Mouse (Mus musculus): ENCODE results near the gene Jun. TPM values are rescaled to one million over a fixed set of nuclear protein-coding genes. Genes with fewer than 3 reads are reported as not detected.

The Jun gene
- polyA plus RNA-seq, 1 experiment from 2014 or later, result 20.7 TPM

GRCm38 (mm10) chr4:95082481-95083088 is 30.6 kb upstream of the Jun start:
- H3K4me3 ChIP-seq (ENCODE audit: low read depth, low read length), result no peak overlapping the region
- no peak overlapping the region for H3K27ac ChIP-seq (ENCODE audit: low read depth, low read length)
- H3K9ac ChIP-seq (ENCODE audit: low read depth, low read length), result no peak overlapping the region
- no peaks in the 10 kb centered on the region for H3K4me1 ChIP-seq (replicated peaks; ENCODE audit: control insufficient read depth, insufficient read depth, low read length)
- H3K27me3 ChIP-seq (replicated peaks; ENCODE audit: control insufficient read depth, insufficient read depth, low read length), result no peaks in the 10 kb centered on the region
- 71% methylated on average over 4 of the region's 4 CpGs for WGBS
- no peaks in the 10 kb centered on the region for H3K9me3 ChIP-seq (ENCODE audit: control insufficient read depth, low read length)
- no peak overlapping the region for H3K4me2 ChIP-seq
- H3K36me3 ChIP-seq (ENCODE audit: control insufficient read depth, insufficient read depth, low read length), result no peaks in the 10 kb centered on the region
- ATAC-seq (replicated peaks; ENCODE audit: low FRiP score) (no peak), DNase-seq (ENCODE audit: low spot score) (no peak)

DNA sequence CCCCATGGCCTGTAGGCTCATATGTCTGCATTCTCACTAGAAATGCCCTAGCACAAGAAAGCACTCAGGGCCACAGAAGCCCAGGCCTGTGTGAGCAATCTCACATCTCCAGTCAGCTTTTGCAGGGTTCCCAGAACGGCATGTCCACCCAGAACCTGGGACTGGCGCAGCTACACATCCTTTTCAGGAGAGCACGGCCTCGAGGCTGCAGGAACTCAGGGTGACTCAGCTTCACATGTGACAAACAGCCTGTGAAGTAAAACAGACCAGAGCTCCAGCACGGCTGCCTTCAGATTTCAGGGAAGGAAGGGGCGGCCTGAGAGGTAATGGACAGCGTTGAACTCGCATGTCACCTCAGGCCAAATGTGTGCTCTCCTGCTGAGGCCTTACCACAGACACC is 29.6 kb upstream of the Jun start:
- peaks cover under 1% of the 10 kb centered on the region; the same call in 1 of the 2 replicates for H3K27me3 ChIP-seq (replicated peaks; ENCODE audit: control insufficient read depth, insufficient read depth, low read length)
- H3K36me3 ChIP-seq (ENCODE audit: control insufficient read depth, insufficient read depth, low read length), result no peaks in the 10 kb centered on the region
- H3K4me3 ChIP-seq (ENCODE audit: low read depth, low read length), result no peak overlapping the region
- no peaks in the 10 kb centered on the region for H3K9me3 ChIP-seq (ENCODE audit: control insufficient read depth, low read length)
- no peak overlapping the region for H3K4me2 ChIP-seq
- no peak for DNase-seq (ENCODE audit: low spot score)
- ATAC-seq (replicated peaks; ENCODE audit: low FRiP score), result no peak
- no peaks in the 10 kb centered on the region for H3K4me1 ChIP-seq (replicated peaks; ENCODE audit: control insufficient read depth, insufficient read depth, low read length)
- H3K9ac ChIP-seq (ENCODE audit: low read depth, low read length), result no peak overlapping the region
- H3K27ac ChIP-seq (ENCODE audit: low read depth, low read length), result no peak overlapping the region
- 35% methylated on average over 8 of the region's 8 CpGs for WGBS

GRCm38 (mm10) chr4:95078625-95079024 is 26.6 kb upstream of the Jun start:
- ATAC-seq (replicated peaks; ENCODE audit: low FRiP score), result no peak
- WGBS, result 60% methylated on average over 8 of the region's 8 CpGs
- no peaks in the 10 kb centered on the region for H3K9me3 ChIP-seq (ENCODE audit: control insufficient read depth, low read length)

GRCm38 (mm10) chr4:95076279-95076678 is 24.3 kb upstream of the Jun start:
- peak overlapping the region; percentile 9; the same call in 1 of the 2 replicates for H3K4me2 ChIP-seq
- ATAC-seq (replicated peaks; ENCODE audit: low FRiP score) (no peak), DNase-seq (ENCODE audit: low spot score) (no peak)
- no peaks in the 10 kb centered on the region for H3K4me1 ChIP-seq (replicated peaks; ENCODE audit: control insufficient read depth, insufficient read depth, low read length)
- no peak overlapping the region for H3K27ac ChIP-seq (ENCODE audit: low read depth, low read length)
- H3K36me3 ChIP-seq (ENCODE audit: control insufficient read depth, insufficient read depth, low read length), result no peaks in the 10 kb centered on the region
- H3K9ac ChIP-seq (ENCODE audit: low read depth, low read length), result no peak overlapping the region
- H3K4me3 ChIP-seq (ENCODE audit: low read depth, low read length), result no peak overlapping the region
- no peaks in the 10 kb centered on the region for H3K9me3 ChIP-seq (ENCODE audit: control insufficient read depth, low read length)
- WGBS, result 36% methylated on average over 14 of the region's 14 CpGs
- H3K27me3 ChIP-seq (replicated peaks; ENCODE audit: control insufficient read depth, insufficient read depth, low read length), result peaks cover 6% of the 10 kb centered on the region

More at GRCm38 (mm10) chr4:95078625-95079024, 26.6 kb upstream of the Jun start:
- no peaks in the 10 kb centered on the region for H3K36me3 ChIP-seq (ENCODE audit: control insufficient read depth, insufficient read depth, low read length)
- no peak for DNase-seq (ENCODE audit: low spot score)
- H3K4me3 ChIP-seq (ENCODE audit: low read depth, low read length), result no peak overlapping the region
- H3K4me2 ChIP-seq, result no peak overlapping the region
- no peak overlapping the region for H3K27ac ChIP-seq (ENCODE audit: low read depth, low read length)
- no peaks in the 10 kb centered on the region for H3K4me1 ChIP-seq (replicated peaks; ENCODE audit: control insufficient read depth, insufficient read depth, low read length)
- no peak overlapping the region for H3K9ac ChIP-seq (ENCODE audit: low read depth, low read length)
- peaks cover 6% of the 10 kb centered on the region for H3K27me3 ChIP-seq (replicated peaks; ENCODE audit: control insufficient read depth, insufficient read depth, low read length)

DNA sequence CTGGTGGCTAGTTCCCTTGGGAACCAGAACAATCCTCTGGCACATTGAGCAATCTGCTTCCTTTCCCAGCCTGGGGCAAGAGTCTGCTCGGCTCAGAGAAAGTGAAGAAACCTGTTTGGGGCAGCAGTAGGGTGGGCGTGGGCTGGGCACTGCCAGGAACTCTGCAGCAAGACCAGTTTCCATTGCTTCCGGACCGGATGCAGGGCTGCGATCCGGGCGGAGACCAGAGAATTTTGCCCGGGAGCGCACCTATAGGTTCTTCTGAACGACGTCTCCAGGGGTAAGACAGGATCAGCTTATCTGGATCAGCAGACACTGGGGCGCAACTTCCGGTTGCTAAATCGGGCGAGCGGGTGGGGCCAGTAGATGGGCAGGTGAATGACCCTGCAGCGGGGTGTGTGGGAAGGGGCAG is 23.6 kb upstream of the Jun start:
- no peak for ATAC-seq (replicated peaks; ENCODE audit: low FRiP score)
- peak overlapping the region; percentile 9 for H3K4me2 ChIP-seq
- no peak overlapping the region for H3K4me3 ChIP-seq (ENCODE audit: low read depth, low read length)
- H3K36me3 ChIP-seq (ENCODE audit: control insufficient read depth, insufficient read depth, low read length), result no peaks in the 10 kb centered on the region
- H3K27me3 ChIP-seq (replicated peaks; ENCODE audit: control insufficient read depth, insufficient read depth, low read length), result peaks cover 6% of the 10 kb centered on the region
- no peaks in the 10 kb centered on the region for H3K4me1 ChIP-seq (replicated peaks; ENCODE audit: control insufficient read depth, insufficient read depth, low read length)
- H3K27ac ChIP-seq (ENCODE audit: low read depth, low read length), result no peak overlapping the region
- H3K9me3 ChIP-seq (ENCODE audit: control insufficient read depth, low read length), result no peaks in the 10 kb centered on the region
- WGBS, result 49% methylated on average over 17 of the region's 17 CpGs
- no peak overlapping the region for H3K9ac ChIP-seq (ENCODE audit: low read depth, low read length)
- no peak for DNase-seq (ENCODE audit: low spot score)

DNA sequence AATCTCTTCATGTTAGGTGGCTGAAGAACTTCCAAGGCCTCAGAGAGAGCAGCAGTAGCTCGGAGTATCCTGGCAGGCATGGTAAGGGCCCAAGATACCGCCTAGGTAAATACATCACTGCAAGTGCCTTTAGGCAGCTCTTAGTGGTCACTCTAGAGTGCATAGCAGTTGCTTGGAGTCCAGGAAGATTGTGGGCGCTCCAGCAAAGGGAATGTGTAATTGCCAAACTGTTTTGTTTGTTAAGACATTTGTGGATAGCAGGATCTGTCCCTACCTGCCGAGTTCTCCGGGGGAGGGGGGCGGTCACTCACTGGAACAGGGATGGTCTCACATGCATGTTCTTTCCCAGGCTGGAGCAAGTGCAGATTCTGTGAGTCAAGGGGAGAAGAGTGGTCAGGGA is 22.3 kb upstream of the Jun start:
- Histone ChIP-seq H3K27me3 (replicated peaks; ENCODE audit: control insufficient read depth, insufficient read depth, low read length) (peaks cover 6% of the 10 kb centered on the region), H3K9me3 (ENCODE audit: control insufficient read depth, low read length) (no peaks in the 10 kb centered on the region), H3K27ac (ENCODE audit: low read depth, low read length) (no peak overlapping the region), H3K4me3 (ENCODE audit: low read depth, low read length) (no peak overlapping the region), H3K4me2 (no peak overlapping the region), H3K9ac (ENCODE audit: low read depth, low read length) (no peak overlapping the region), H3K36me3 (ENCODE audit: control insufficient read depth, insufficient read depth, low read length) (no peaks in the 10 kb centered on the region), H3K4me1 (replicated peaks; ENCODE audit: control insufficient read depth, insufficient read depth, low read length) (no peaks in the 10 kb centered on the region)
- WGBS, result 79% methylated on average over 6 of the region's 6 CpGs
- DNase-seq (ENCODE audit: low spot score) (no peak), ATAC-seq (replicated peaks; ENCODE audit: low FRiP score) (no peak)

DNA sequence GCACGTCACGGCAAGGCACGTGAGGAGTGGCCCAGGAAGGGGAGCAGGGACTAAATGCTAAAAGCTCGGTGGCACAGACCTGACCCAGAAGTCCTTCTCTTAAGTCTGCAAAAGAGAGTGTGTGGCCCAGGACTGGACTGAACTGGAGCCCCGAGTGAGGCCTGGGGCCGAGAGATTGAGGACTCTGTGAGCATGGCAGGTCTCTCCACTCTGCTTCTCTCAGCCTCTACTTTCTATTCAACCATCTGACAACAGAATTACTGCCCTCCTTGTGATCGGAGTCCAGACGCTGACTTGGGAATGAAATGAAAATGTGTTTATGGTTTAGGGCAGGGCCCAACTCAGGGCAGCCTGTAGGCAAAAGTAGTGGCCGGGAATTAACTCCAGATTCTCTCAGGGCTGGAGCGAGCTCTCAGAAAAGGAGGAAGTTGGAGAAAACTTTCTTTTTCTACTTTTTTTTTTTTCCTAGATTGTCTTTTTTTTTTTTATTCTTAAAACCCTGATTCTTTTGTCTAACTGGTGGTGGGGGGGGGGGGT is 21.3 kb upstream of the Jun start:
- Histone ChIP-seq H3K9me3 (ENCODE audit: control insufficient read depth, low read length) (no peaks in the 10 kb centered on the region), H3K4me3 (ENCODE audit: low read depth, low read length) (no peak overlapping the region), H3K36me3 (ENCODE audit: control insufficient read depth, insufficient read depth, low read length) (no peaks in the 10 kb centered on the region), H3K27me3 (replicated peaks; ENCODE audit: control insufficient read depth, insufficient read depth, low read length) (peaks cover 6% of the 10 kb centered on the region), H3K27ac (ENCODE audit: low read depth, low read length) (no peak overlapping the region), H3K9ac (ENCODE audit: low read depth, low read length) (no peak overlapping the region), H3K4me2 (no peak overlapping the region), H3K4me1 (replicated peaks; ENCODE audit: control insufficient read depth, insufficient read depth, low read length) (no peaks in the 10 kb centered on the region)
- no peak for ATAC-seq (replicated peaks; ENCODE audit: low FRiP score)
- 70% methylated on average over 10 of the region's 10 CpGs for WGBS
- no peak for DNase-seq (ENCODE audit: low spot score)

- 51% methylated on average over 5 of the region's 5 CpGs for WGBS
- Histone ChIP-seq H3K4me1 (replicated peaks; ENCODE audit: control insufficient read depth, insufficient read depth, low read length) (no peaks in the 10 kb centered on the region), H3K9me3 (ENCODE audit: control insufficient read depth, low read length) (no peaks in the 10 kb centered on the region), H3K4me2 (no peak overlapping the region), H3K27me3 (replicated peaks; ENCODE audit: control insufficient read depth, insufficient read depth, low read length) (no peaks in the 10 kb centered on the region), H3K27ac (ENCODE audit: low read depth, low read length) (no peak overlapping the region), H3K4me3 (ENCODE audit: low read depth, low read length) (no peak overlapping the region), H3K9ac (ENCODE audit: low read depth, low read length) (no peak overlapping the region), H3K36me3 (ENCODE audit: control insufficient read depth, insufficient read depth, low read length) (no peaks in the 10 kb centered on the region)
- DNase-seq (ENCODE audit: low spot score) (no peak), ATAC-seq (replicated peaks; ENCODE audit: low FRiP score) (no peak)
Measured at GRCm38 (mm10) chr4:95070407-95070806, 18.4 kb upstream of the Jun start.

All from liver, embryonic 11.5 days (tissue).